Mouse (Mus musculus) stomach, postnatal 0 days (tissue): ENCODE measurements around the gene Sugt1.

Source experiments
- CTCF ChIP-seq: IDR thresholded peaks from 2 replicates; pipeline ENCODE4 v1.5.1; 2016; ENCODE audit warnings: antibody characterized with exemption, low read depth, mild to moderate bottlenecking, moderate library complexity
- EP300 ChIP-seq: optimal IDR thresholded peaks from 2 replicates; pipeline ENCODE3; 2016; ENCODE audit warnings: antibody characterized with exemption

- TF ChIP-seq CTCF (no peak), EP300 (no peak)
These were observed 89.7 kb downstream of the Sugt1 start for GRCm38 (mm10) chr14:79677108-79677753.
